Mouse (Mus musculus): ENCODE results near the gene Cfap300.

Gene Cfap300

DNA sequence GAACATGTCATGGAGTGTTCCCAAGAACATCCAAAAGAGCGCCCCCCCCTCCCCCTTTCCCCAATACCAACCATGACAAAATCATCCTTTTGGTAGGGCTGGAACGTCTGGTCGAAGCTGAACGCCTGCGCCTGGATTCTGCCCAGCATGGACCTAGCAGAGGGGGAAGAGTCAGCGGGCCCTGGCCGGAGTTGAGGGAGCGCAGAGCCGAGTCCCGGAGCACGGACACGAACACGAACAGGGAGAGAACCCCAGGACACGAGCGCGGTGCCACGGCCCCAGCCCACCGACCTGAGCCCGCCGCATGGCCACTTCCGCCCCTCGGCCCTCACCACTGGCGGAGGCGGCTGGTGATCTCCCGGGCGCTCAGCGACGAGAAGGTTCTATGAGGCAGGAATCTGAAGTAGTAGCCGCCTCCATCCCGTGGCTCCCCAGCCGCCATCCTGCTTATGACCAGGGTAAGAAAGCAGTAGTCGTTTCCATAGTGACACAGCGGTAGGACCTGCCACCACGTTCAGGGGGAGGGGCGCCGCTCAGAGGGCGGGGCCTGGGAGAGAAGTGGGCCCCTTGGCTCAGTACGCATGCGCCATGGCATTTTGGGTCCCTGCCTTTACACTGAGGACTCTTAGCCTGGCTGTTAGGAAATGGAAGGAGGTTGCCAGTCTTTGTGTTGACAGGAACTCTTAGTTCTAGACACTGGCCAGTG, at the start of gene Cfap300:
TSS of gene Cfap300 (minus strand) at position 486 of the 706 bp plus-strand sequence.
- DNase-seq (ENCODE audit: inconsistent ontology term), result peak; percentile 98

DNA sequence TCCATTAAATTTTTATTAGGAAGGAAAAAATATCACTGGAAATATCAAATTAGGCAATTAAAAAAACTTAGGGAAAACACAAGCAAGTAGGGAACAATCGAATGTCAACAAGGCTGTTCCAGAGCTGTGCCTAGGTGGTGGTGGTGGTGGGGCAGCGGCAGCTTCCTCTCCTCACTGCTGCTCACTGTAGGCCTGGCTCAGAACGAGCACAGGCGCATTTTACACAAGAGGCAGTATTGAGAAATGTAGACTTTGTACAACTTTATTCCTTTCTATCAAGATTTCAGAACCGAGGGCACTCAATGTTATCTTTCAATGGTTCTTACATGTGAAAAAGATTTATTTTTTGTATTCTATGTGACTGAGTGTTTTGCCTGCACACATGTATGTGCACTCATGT, 36.3 kb upstream of the Cfap300 start:
- no peak for DNase-seq (ENCODE audit: inconsistent ontology term)

DNA sequence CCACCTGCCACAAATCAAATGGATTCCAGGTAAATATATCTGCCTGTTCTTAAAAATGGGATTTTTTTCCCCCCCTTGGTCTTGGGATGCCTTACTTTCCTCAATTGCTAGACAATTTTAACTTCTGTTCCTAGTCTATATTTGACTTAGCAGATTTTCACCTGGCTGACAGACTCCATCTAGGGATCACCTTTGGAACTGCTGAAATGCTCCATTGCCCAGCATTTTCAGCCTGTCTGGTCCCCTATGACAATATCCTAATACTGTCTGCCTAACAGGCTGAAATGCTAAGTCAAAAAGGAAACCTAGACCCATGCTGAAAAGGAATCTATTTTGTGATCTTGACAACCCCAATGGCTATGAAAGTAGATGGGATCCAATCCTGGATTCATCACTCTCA, 31.7 kb upstream of the Cfap300 start:
- DNase-seq (ENCODE audit: inconsistent ontology term), result no peak

DNA sequence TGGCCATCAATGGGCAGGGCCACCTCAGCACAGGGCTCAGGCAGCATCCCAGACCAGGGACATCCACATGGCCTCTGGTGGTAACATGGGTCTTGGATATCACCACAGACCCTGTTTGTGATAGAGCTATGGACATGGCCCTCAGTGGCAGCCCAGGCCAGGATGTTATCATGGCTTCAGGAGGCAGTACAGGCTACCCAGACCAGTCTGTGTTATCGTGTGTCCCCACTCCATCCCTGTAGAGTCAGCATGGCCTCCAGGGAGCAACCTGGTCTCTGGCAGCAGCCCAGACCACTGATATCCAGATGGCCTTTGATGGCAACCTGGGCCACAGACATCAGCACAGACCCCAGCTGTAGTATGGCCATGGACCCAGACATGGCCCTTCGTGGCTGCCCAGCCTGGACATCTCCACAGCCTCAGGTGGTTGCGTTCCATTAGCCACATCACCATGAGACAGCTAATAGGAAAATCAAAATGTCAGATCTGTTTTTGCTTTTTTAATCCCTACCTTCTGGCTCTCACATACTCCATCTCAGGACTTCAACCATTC, 30.7 kb upstream of the Cfap300 start:
- DNase-seq (ENCODE audit: inconsistent ontology term), result no peak

DNA sequence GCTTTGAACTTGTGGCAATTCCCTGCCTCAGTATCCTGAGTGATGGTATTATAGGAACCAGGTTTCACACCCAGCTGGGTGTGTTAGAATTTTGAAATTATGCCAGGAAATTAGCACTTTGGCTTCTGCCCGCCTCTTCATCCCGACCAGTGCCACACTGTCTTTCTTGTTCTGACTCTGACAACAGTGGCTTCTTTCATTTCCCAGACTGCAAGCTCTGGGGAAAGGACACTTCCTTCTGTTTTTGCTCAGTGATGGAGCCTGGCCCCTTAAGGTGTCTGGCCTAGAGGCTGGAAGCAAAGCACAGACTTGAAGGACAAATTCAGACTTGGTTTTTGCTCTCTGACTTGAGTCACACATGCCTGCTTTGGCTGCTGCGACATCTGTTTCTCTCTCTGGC, 17.0 kb upstream of the Cfap300 start:
- DNase-seq (ENCODE audit: inconsistent ontology term), result peak; percentile 6

DNA sequence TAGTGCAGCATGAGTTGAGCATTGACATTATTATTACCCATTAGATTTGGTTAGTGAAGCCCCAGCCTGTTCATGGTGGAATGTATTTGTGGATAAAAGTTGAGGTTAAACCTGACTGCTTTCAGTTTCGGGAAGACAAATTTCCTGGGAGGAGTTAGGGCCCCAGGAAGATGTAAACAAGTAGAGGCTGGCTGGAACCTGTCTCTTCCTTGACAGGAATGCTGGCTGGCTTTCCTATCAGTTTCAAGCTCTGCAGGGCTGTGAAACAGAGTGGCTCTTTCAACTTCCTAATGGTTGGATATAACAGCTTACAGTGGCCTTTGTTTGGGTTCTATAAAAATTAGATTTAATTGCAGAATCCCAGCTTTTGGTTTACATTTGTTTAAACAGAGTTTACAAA, 12.2 kb upstream of the Cfap300 start:
- DNase-seq (ENCODE audit: inconsistent ontology term), result no peak

DNA sequence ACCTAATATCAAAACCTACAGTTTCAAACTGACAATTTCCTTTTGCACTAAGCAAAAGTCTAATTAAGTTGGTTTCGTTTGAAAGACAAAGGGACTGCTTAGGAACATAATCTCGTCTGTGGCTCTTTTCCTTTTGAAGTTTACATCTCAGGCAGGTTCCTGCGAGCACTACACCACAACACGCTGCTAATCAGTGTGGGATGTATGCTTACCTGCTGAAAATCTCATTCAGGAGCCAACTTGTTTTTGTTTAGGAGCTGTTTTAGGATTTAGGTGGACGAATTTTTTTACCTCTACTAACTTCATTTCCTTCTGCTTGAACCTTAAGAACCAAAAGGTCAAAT, 393 bp upstream of the Cfap300 start:
- DNase-seq (ENCODE audit: inconsistent ontology term), result no peak

DNA sequence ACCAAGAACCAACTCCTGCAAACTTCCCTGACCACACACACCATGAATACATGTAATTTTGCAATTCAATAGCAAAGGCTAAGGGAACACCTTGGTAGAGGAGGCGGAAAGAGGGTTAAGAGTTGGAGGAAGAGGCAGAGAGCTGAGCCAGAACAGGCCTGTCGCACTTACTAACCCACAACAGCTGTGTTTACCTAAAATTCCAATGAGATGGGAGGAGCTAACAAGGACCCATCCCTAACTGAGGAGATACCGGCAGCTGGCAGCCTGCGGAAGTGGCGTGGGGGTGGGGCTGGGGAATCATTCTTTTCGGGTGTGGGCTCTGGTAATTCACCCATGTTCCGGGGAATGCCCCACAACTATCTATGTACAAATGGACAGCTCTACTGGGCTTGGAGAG, 7.1 kb downstream of the Cfap300 start:
- DNase-seq (ENCODE audit: inconsistent ontology term), result no peak

DNA sequence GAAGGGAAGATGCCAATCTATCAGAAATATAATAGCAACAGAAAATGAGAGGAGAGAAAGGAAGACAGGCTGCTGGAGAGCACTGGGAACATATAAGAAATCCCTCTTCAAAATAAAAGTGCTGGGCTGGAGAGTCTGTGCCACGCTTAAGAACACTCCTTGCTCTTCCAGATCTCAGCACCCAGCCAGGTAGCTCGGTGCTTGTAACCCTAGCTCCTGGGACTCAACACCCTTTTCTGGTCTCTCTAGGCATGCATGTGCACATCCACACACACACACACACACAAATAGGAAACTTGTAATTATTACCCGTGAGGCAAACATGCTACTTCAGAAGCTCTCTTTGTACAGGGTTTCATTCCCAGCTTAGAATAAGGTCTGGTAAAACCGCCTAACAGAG, 7.5 kb downstream of the Cfap300 start:
- no peak for DNase-seq (ENCODE audit: inconsistent ontology term)

DNA sequence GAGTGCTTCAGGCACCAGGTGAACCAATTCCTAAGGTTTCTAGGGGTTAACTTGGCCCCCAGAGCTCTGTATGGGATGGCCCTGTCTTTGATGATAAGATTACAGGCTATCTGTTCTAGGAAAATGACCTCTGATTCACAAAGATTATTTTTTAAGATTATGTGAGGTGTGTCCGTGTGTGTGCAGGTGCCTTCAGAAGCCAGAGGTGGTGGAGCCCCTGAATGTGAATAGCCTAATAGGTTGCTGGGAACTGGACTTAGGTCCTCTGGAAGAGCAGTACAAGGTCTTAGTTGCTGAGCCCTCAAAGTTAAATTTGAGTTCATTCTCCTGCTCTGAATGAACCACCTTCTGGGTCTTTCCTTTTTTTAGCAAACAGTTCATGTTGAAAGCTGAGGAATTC, 8.5 kb downstream of the Cfap300 start:
- no peak for DNase-seq (ENCODE audit: inconsistent ontology term)

DNA sequence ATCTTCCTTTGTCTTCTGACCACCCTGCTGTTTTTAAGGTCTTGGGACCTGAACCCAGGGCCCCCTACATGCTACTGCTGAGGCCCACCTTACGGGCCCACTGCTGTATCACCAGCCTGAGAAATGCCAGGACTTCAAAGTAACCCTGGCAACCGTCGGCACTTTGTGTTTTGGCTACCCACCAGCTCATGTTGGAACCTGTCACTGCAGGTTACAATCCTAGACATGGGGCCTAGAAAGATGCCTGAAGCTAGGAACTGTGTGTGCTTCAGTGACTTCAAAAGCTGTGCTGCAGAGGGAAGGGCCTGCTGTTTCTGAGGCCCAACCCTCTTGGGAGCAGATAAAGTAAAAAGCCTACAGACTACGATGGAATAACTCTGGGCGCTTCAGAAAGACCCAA, 9.8 kb downstream of the Cfap300 start:
- DNase-seq (ENCODE audit: inconsistent ontology term), result no peak

DNA sequence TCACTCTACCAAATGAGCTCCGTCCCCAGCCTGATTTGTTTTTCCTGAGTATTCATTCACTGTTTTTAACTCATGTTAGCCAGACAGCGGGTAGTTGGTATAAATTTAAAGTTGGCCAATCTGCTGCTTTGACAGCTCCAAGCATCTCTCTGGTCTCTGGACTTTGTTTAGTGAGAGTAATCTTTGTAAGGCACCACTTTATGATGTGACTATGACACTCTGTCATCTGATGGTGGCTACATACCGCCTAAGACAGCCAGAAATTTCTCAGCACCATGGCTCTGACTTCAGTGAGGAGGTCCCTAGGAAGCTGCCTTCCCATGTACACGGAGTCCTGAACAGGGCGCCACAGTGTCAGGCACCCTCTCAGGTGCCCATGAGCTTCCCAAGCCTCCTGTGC, 24.0 kb downstream of the Cfap300 start:
- DNase-seq (ENCODE audit: inconsistent ontology term), result no peak

DNA sequence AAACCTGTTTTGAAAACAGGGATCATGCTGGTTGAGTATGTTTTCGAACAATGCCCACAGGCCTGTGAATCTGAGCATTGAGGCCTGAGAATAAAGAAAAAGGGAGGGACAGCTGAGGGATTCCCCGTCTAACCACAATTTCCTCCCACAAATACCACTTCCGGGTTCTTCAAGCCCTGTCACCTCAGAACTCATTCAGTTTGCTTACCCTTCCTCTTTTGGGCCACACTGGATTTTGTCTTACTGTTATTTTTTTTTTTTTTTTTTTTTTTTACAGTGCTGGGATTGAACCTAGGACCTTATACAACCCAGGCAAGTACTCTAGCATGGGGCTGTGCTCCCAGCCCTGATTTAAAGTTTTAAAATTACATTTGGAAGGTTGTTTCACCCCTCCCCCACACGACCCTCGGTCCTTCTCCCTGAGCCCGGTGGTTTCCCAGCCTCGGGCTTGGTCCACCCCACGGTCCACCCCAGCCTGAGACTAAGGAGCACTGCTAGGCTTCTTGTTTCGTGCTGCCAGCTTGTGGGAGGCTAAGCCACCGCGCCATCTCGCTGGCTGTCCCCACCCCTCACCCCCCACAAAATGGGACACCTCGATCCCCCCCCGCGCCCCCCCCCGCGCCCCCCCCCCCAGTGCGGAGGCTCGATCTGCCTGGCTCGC, 25.2 kb downstream of the Cfap300 start:
- DNase-seq (ENCODE audit: inconsistent ontology term), result no peak

DNA sequence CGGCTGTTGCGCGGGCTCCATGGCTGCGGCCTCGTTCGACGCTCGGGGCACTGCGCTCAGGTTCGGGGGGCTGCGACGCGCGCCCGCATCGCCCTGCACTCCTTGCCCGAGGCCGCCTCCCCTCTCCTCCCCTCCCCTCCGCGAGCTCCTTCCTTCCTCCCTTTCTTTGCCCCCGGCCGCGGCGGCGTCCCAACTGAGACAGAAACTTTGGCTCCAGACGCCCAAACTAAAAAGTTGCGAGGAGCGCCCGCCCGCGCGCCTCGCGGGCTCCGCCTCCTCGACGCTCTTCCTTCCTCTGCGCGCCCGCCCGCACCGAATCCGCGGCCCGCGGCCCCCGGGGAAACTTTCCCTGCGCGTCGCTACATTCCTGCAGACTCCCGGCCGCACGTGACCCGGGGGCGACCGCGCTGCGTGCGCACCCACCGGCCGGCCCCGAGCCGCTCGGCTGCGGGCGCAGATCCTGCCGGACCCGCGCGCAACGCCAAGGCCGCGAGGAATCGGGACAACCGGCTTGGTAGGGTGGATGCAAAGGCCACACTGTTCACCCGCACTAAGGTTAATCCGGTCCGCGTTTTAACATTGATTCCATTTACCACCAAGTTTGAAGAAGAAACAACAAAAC, 38.1 kb downstream of the Cfap300 start, which contains the start of gene Yap1:
TSS of gene Yap1 (minus strand) at position 227 of the 622 bp plus-strand sequence.
- DNase-seq (ENCODE audit: inconsistent ontology term), result peak; percentile 99

DNA sequence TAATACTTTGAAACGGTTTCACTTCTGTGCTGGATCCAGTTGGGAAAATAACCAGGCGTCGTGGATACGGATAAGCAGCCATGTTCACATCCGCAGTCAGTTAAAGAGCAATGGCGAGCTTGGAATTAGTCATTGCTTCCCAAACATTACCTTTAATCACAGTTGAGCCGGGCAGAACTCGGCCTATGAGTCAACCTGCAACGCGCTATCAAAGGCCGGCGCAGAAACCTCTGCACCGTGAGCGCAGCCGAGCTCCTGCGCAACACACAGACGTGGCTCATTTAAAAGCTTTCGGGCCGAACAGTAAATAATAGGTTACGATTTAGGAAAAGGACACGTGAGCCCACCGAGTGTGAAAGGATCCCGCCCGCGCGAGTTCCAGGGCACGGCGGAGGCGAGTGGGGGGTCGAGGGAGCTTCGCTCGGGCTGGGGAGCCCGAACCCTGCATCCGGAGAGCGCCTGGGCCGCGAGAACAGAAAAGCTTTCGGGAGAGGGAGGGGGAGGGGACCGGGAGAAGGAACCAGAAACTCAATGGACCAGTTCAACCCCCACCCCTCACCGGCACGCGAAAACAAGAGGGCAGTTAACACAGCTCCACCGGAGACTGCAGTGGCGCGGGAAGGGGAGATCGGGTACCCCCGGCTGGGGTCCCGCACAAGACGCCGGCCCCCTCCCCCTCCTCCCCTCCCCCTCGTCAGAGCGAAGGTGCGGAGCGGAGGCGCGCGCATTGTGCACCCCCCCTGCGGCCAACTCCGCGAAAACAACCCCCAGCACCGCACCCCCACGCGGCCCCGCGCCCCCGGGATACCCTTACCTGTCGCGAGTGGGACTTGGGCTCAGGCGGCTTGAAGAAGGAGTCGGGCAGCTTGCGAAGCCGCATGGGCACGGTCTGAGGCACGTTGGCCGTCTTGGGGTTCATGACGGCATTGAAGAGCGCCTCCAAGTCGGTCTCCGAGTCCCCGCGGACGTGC, 39.0 kb downstream of the Cfap300 start:
- peak; percentile 87 for DNase-seq (ENCODE audit: inconsistent ontology term)

DNA sequence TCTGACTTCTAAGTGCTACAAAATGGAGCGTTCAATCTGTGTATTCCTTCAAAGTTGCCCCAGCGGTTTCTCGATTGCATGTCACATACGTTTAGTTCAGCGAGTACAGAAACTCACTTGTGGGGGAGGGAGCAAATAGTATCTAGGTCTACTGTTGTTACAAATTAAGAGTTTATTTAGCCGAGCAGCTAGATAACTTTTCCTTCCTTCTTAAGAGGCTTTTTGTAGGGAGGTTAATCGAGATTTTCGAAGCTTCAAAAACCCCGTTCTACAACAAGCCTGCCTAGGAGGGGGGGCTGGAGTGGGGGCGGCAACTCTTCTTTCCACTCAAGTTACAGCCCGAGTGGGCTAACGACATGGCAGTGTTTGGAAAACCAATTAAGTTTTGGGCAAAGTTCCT, 39.8 kb downstream of the Cfap300 start:
- peak; percentile 43 for DNase-seq (ENCODE audit: inconsistent ontology term)

DNA sequence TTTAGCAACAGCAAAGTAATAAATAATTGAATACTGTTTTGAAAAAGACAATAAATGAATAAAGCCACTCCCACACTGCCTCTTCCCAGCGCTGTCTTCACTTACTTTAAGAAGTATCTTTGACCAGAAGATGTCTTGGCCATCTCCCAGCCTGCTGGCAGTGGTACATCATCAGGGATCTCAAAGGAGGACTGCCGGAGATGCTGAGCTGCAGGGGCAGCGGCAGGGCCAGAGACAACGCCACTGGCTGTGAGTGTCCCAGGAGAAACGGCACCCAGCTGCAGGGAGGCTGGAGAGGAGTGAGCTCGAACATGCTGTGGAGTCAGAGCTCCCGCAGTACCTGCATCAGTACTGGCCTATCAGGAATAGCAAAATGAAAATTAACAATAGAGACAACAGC, 41.3 kb downstream of the Cfap300 start:
- DNase-seq (ENCODE audit: inconsistent ontology term), result no peak

DNA sequence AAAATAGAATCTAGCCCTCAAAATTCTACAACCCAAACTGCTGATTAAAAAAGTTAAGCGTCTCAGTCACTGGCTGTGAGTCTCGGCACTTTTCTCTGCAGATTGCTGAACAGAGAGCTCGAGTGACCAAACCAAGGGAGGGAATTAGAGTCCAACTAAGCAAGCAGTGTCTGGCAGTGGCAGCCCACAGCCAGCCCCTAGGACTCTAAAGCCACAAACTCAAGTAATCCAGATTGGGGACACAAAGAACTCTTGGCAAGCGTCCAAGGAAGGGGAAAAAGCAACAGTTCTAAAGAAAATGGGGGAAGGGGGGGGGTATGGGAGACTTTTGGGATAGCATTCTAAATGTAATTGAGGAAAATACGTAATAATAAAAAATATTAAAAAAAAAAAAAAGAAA, 48.3 kb downstream of the Cfap300 start:
- peak; percentile 27 for DNase-seq (ENCODE audit: inconsistent ontology term)

DNA sequence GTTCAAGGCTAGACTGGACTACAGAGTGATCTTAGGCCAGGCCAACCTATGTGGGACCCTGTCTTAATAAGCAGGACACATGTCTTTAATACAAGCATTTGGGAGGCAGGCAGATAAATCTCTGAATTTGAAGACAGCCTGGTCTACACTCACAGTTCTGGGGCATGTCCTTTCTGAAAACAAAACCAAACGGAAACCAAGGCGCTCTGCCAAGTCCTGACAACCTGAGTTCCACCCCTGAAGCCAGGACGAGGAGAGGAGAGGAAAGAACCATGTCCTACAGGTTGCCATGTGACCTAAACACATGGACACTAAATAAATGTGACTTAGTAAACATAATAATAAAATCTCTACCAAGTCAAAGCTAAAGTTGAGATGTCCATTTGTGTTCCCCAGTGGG, 50.0 kb downstream of the Cfap300 start:
- DNase-seq (ENCODE audit: inconsistent ontology term), result no peak

DNA sequence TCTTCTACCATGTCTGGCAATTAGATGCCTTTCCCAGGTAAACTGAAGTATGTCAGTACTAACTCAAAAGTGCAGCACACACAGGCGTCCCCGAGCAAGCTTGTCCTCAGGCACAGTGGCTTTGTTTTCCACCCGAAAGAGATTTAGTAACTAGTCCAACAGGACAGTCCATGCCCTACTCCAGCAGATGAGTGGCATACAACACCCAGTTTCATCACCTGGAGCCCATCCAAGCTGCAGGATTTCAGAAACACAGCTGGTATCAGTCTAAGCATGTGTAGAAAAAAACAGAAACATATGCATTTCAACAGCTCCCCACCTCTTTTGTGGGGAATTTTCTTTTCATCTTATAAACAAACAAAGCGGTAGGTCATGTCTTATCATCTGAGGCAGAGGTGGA, 51.7 kb downstream of the Cfap300 start:
- DNase-seq (ENCODE audit: inconsistent ontology term), result no peak

DNA sequence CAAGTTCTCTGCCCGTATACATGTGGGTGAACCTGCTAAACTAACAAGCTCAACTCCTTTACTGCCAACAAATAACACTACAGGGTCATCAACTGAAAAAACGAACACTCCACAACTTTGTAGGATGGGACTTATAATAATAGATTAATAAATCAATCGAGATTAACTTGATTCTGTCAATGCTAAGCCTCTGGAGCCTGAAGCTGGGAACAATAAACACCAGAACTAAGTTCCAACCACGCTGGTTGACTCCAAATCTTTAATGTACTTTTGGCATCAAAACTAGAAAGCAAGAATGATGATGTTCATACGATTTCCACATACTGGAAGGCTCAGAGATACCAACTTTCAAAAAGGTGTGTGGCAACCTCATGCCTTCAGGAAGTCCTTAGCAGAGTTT, 55.5 kb downstream of the Cfap300 start:
- no peak for DNase-seq (ENCODE audit: inconsistent ontology term)

DNA sequence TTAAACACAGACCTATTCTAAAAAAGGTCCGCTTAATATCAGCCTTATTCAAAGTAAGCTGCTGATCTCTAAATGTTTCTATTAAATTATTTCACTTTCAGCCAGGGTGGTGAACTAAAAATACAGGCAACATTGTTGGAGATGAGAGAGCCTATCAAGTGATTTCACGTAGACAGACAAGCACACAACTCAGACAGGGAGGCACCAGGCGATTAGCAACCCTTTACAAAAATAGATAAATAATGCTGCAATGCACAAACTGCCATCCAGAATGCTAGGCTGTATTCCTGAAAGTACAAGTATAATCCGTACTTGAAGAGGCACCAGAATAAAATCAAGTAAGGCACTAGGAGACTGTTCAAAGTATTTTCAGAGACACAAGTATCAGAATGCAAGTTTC, 58.3 kb downstream of the Cfap300 start:
- DNase-seq (ENCODE audit: inconsistent ontology term), result no peak
